Mouse (Mus musculus): ENCODE results near the gene Olfr777. TPM values are rescaled to one million over a fixed set of nuclear protein-coding genes. Genes with fewer than 3 reads are reported as not detected.
"Not testable (repeated sequence)": the region's sequence is repeated elsewhere in the genome, so short reads cannot be mapped to it uniquely, and the experiment has no call there.

Olfr777 gene
- not detected in 2 replicates for total RNA-seq (2017)

- no peak for ATAC-seq (ENCODE audit: extremely low read depth, insufficient number of reproducible peaks, low FRiP score, poor library complexity, severe bottlenecking)
Measured at GRCm38 (mm10) chr10:129271081-129271535, at the start of gene Olfr777. Gene Olfr777, minus strand, starts transcription at chr10:129271485.

DNA sequence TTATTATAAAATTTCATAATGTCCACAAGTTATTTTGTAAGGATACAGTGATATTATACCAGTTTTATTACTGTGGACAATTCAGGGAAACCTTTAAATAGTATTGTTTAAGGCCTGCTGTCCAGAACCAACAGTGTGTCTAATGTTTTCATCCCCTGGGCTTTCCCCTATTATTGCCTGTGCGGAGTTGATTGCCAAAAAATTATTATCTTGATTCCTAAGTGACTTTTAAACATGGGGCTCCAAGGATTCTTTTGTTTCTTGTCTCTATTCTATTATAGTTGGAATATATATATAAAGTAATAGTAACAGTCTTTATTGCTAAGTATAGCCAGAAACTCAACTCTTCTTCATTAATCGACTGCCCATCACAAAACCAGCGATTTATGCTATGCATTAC, 46.5 kb upstream of the Olfr777 start, which contains the start of gene Olfr780:
Gene Olfr780, plus strand, starts transcription at position 301 of the 400 bp plus-strand sequence.
- no peak for ATAC-seq (ENCODE audit: extremely low read depth, insufficient number of reproducible peaks, low FRiP score, poor library complexity, severe bottlenecking)

DNA sequence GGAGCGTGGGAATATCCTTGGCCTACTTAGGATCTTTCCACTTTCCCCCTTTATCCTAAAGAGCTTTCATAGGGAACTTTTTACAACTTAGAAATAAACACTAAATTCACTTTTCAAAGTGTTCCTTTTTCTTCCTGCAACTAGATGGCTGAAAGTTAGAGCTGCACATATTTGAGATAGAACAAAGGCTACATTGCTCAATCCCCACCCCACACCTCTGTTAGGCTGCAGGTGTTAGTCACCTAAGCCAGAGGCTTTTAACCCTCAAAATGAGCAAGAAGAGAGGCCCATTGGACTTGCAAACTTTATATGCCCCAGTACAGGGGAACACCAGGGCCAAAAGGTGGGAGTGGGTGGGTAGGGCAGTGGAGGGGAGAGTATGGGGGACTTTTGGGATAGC, 42.2 kb upstream of the Olfr777 start:
- ATAC-seq (ENCODE audit: extremely low read depth, insufficient number of reproducible peaks, low FRiP score, poor library complexity, severe bottlenecking), result not testable (repeated sequence)

DNA sequence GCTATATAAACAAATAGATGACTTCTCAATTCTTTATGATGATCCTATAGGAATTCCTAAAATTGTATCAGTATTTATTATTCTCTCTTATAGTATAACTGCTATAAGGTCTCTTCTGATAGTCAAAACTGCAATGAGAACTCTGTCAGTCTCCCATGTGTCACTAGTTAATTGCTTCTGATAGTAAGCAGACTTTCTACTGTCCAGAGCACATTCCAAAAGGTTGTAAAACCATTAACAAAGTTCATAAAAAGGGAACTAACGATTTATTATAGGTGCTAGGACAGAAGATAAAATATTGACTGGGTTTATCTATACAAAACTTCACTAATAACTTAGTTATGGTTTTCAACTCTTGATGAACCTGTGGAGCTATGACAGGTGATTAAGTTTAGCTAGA, 41.7 kb upstream of the Olfr777 start:
- ATAC-seq (ENCODE audit: extremely low read depth, insufficient number of reproducible peaks, low FRiP score, poor library complexity, severe bottlenecking), result not testable (repeated sequence)

DNA sequence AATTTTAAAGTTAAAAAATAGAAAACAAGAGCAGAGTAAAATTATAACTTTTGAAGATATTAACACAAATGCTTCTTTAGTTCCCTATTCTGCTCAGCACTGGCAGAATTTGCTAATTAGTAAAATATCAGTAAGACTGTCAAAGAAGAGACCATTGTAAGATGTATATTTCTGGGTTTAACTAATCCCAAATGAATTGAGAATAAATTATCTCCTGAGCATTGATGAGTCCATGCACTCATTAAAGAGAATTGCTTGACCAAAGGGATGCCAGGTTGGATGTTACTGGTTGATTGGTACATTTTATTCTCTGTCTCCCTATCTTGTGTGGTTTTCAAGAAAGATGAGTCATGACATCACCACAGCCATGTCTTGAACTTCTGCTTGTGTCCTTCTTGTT, 12.5 kb downstream of the Olfr777 start, which contains the start of gene Olfr776:
Gene Olfr776, plus strand, starts transcription at position 301 of the 400 bp plus-strand sequence.
- no peak for ATAC-seq (ENCODE audit: extremely low read depth, insufficient number of reproducible peaks, low FRiP score, poor library complexity, severe bottlenecking)

DNA sequence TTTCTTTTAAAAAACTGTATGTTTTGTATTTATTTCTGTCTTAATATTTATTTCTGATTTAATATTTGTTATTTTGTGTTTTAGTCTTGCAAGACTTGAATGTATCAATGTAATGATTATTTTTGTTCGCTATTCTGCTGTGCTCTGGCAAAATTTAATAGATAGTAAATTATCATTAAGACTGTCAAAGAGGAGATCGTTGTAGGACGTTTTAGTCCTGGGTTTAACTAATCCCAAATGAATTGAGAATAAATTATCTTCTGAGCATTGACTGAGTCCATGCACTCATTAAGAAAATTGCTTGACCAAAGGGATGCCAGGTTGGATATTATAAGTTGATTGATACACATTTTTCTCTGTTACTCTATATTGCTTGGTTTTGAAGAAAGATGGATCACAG, 23.2 kb downstream of the Olfr777 start, which contains the start of gene Olfr775:
Gene Olfr775, plus strand, starts transcription at position 301 of the 400 bp plus-strand sequence.
- ATAC-seq (ENCODE audit: extremely low read depth, insufficient number of reproducible peaks, low FRiP score, poor library complexity, severe bottlenecking), result no peak

DNA sequence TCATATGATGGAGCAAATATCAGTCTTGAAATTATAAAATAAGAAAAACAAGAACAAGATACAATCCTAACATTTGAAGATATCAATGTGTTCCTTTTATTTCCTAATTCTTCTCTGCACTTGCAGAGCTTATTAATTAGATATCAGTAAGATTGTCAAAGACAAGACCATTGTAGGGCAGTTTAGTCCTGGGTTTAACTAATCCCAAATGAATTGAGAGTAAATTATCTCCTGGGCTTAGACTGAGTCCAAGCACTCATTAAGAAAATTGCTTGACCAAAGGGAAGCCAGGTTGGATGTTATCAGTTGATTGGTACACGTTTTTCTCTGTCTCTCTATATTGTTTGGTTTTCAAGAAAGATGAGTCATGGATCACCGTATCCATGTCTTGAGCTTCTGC, 35.4 kb downstream of the Olfr777 start, which contains the start of gene Olfr774:
Gene Olfr774, plus strand, starts transcription at position 301 of the 400 bp plus-strand sequence.
- no peak for ATAC-seq (ENCODE audit: extremely low read depth, insufficient number of reproducible peaks, low FRiP score, poor library complexity, severe bottlenecking)

- ATAC-seq (ENCODE audit: extremely low read depth, insufficient number of reproducible peaks, low FRiP score, poor library complexity, severe bottlenecking), result no peak
Measured at GRCm38 (mm10) chr10:129230737-129231136, 40.5 kb downstream of the Olfr777 start.

Other genes with a start within 250 kb of the Olfr777 start
- not detected in 2 replicates for gene Olfr764-ps1, start 231.6 kb downstream of the Olfr777 start, total RNA-seq (2017)
- not detected in 2 replicates for gene Olfr765, start 221.5 kb downstream of the Olfr777 start, total RNA-seq (2017)
- not detected in 2 replicates for gene Olfr766-ps1, start 202.5 kb downstream of the Olfr777 start, total RNA-seq (2017)
- gene Olfr767, start 188.6 kb downstream of the Olfr777 start, total RNA-seq (2017), result 0.12 TPM in 1 of 2 replicates, not detected in the other
- gene Olfr768, start 172.1 kb downstream of the Olfr777 start, total RNA-seq (2017), result not detected in 2 replicates
- not detected in 2 replicates for gene Olfr769, start 153.6 kb downstream of the Olfr777 start, total RNA-seq (2017)
- gene Olfr770, start 132.5 kb downstream of the Olfr777 start, total RNA-seq (2017), result not detected in 2 replicates
- not detected in 2 replicates for gene Olfr771, start 106.7 kb downstream of the Olfr777 start, total RNA-seq (2017)
- gene Olfr772, start 93.6 kb downstream of the Olfr777 start, total RNA-seq (2017), result not detected in 2 replicates
- gene Olfr773, start 84.1 kb downstream of the Olfr777 start, total RNA-seq (2017), result not detected in 2 replicates
- gene Olfr774, start 35.3 kb downstream of the Olfr777 start, total RNA-seq (2017), result 0.93 TPM in 1 of 2 replicates, not detected in the other
- gene Olfr775, start 23.1 kb downstream of the Olfr777 start, total RNA-seq (2017), result not detected in 2 replicates
- not detected in 2 replicates for gene Olfr776, start 12.4 kb downstream of the Olfr777 start, total RNA-seq (2017)
- not detected in 2 replicates for gene Olfr780, start 46.6 kb upstream of the Olfr777 start, total RNA-seq (2017)
- gene Olfr781, start 57.4 kb upstream of the Olfr777 start, total RNA-seq (2017), result not detected in 2 replicates
- gene Olfr782, start 77.4 kb upstream of the Olfr777 start, total RNA-seq (2017), result not detected in 2 replicates
- not detected in 2 replicates for gene Olfr784, start 112.6 kb upstream of the Olfr777 start, total RNA-seq (2017)
- not detected in 2 replicates for gene Olfr785, start 133.9 kb upstream of the Olfr777 start, total RNA-seq (2017)
- gene Olfr786, start 155.8 kb upstream of the Olfr777 start, total RNA-seq (2017), result not detected in 2 replicates
- not detected in 2 replicates for gene Olfr787, start 190.4 kb upstream of the Olfr777 start, total RNA-seq (2017)
- gene Olfr788, start 199.5 kb upstream of the Olfr777 start, total RNA-seq (2017), result not detected in 2 replicates
- not detected in 2 replicates for gene Olfr789, start 213.3 kb upstream of the Olfr777 start, total RNA-seq (2017)
- not detected in 2 replicates for gene Olfr790, start 227.0 kb upstream of the Olfr777 start, total RNA-seq (2017)

Data from neutrophil, adult 5-6 weeks (primary cell).